Mouse (Mus musculus): Measurements from ENCODE around the gene Cd300lg. TPM values are rescaled to one million over a fixed set of nuclear protein-coding genes. Genes with fewer than 3 reads are reported as not detected.

Cd300lg gene
- polyA plus RNA-seq, 1 experiment from 2014 or later, result 1.1 TPM

Other genes starting within 250 kb of the Cd300lg start
- 13.6 and 15.4 TPM in 2 replicates for gene Meox1, start 147.1 kb upstream of the Cd300lg start, polyA plus RNA-seq (2015; fragmentation: Nextera tagmentation; extraction: Ambion mirVana)
- 0.83 and 1.4 TPM in 2 replicates for gene Sost, start 74.5 kb upstream of the Cd300lg start, polyA plus RNA-seq (2015; fragmentation: Nextera tagmentation; extraction: Ambion mirVana)
- gene Cfap97d1, start 57.2 kb upstream of the Cd300lg start, polyA plus RNA-seq (2015; fragmentation: Nextera tagmentation; extraction: Ambion mirVana), result not detected in 2 replicates
- gene Dusp3, start 54.5 kb upstream of the Cd300lg start, polyA plus RNA-seq (2015; fragmentation: Nextera tagmentation; extraction: Ambion mirVana), result 32.8 and 33.8 TPM in 2 replicates
- 7.8 and 11.0 TPM in 2 replicates for gene Mpp3, start 13.0 kb upstream of the Cd300lg start, polyA plus RNA-seq (2015; fragmentation: Nextera tagmentation; extraction: Ambion mirVana)
- gene Mpp2, start 47.0 kb downstream of the Cd300lg start, polyA plus RNA-seq (2015; fragmentation: Nextera tagmentation; extraction: Ambion mirVana), result 14.0 and 14.2 TPM in 2 replicates
- not detected in 2 replicates for gene Ppy, start 59.8 kb downstream of the Cd300lg start, polyA plus RNA-seq (2015; fragmentation: Nextera tagmentation; extraction: Ambion mirVana)
- 3.6 TPM in 1 of 2 replicates, not detected in the other for gene Pyy, start 66.3 kb downstream of the Cd300lg start, polyA plus RNA-seq (2015; fragmentation: Nextera tagmentation; extraction: Ambion mirVana)
- gene Nags, start 104.0 kb downstream of the Cd300lg start, polyA plus RNA-seq (2015; fragmentation: Nextera tagmentation; extraction: Ambion mirVana), result 0.19 and 0.33 TPM in 2 replicates
- 35.3 and 36.5 TPM in 2 replicates for gene Tmem101, start 114.9 kb downstream of the Cd300lg start, polyA plus RNA-seq (2015; fragmentation: Nextera tagmentation; extraction: Ambion mirVana)
- 122 and 135 TPM in 2 replicates for gene Lsm12, start 143.8 kb downstream of the Cd300lg start, polyA plus RNA-seq (2015; fragmentation: Nextera tagmentation; extraction: Ambion mirVana)
- gene G6pc3, start 148.1 kb downstream of the Cd300lg start, polyA plus RNA-seq (2015; fragmentation: Nextera tagmentation; extraction: Ambion mirVana), result 39.7 and 43.4 TPM in 2 replicates
- 47.4 and 48.4 TPM in 2 replicates for gene Hdac5, start 188.7 kb downstream of the Cd300lg start, polyA plus RNA-seq (2015; fragmentation: Nextera tagmentation; extraction: Ambion mirVana)
- 18.1 and 22.2 TPM in 2 replicates for gene BC030867, start 207.4 kb downstream of the Cd300lg start, polyA plus RNA-seq (2015; fragmentation: Nextera tagmentation; extraction: Ambion mirVana)
- gene Asb16, start 227.2 kb downstream of the Cd300lg start, polyA plus RNA-seq (2015; fragmentation: Nextera tagmentation; extraction: Ambion mirVana), result 0.10 and 0.13 TPM in 2 replicates
- 48.9 and 57.9 TPM in 2 replicates for gene Tmub2, start 243.4 kb downstream of the Cd300lg start, polyA plus RNA-seq (2015; fragmentation: Nextera tagmentation; extraction: Ambion mirVana)

Data from kidney, embryonic 15.5 days (tissue).